In the genomic region with DNA sequence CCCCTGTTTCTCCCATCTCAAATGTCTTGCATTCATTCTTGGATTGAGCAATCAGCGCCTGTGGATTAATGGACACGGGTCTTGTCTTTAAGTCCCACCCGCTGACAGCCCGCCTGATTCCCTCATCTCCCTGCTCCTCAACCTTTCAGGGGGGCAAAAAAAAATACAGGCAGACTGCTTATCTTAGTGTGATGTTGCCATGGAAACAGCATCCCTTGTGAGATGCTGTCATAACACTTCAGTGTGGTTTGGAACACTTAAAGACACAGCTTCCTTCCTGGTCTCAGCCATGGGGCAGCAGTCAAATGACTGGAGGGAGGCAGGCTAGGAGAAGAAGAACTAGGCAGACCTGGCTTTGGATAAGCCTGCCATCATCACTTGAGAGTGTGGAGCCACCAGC, we compare ENCODE assay signal across 11 mouse cellular contexts. TPM values are rescaled to one million over a fixed set of nuclear protein-coding genes. Genes with fewer than 3 reads are reported as not detected.
DNase-seq lines count a peak whose midpoint lies in the region; ATAC-seq lines count a peak whose summit lies in the region.
"Had no signal": no experiment of that assay in that cellular context is flagged by ENCODE, and none has a peak within 500 bp of the region (broad histone marks: within the 10 kb centered on the region; RNA-seq: fewer than 3 reads in every experiment).

No protein-coding gene starts in this region.

- no peak overlapping the region for H3K9ac ChIP-seq in heart, embryonic 11.5 days (ENCODE audit: low read depth, low read length)
- peak overlapping the region; percentile 34; the same call in 1 of the 2 replicates for H3K9ac ChIP-seq in midbrain, embryonic 14.5 days (replicated peaks; ENCODE audit: low read length)
- H3K9ac ChIP-seq: heart, embryonic 15.5 days; liver, embryonic 14.5 days had no signal

- no peak for DNase-seq in heart, adult 8-10 months (ENCODE audit: low spot score)
- DNase-seq in brain, embryonic 18.5 days (ENCODE audit: low read depth, low spot score), result peak; percentile 80
- peak; percentile 89 for DNase-seq in midbrain, embryonic 14.5 days
- DNase-seq in adipocyte (ENCODE audit: low spot score), result no peak
- no peak for DNase-seq in ovary, postnatal 36 days (ENCODE audit: low spot score)
- DNase-seq in kidney, postnatal 36 days, result no peak

- H3K27ac ChIP-seq in heart, embryonic 11.5 days (ENCODE audit: low read depth, low read length), result peak overlapping the region; percentile 36; the same call in 1 of the 2 replicates
- H3K27ac ChIP-seq in midbrain, embryonic 14.5 days (replicated peaks; ENCODE audit: low read depth, low read length), result peak overlapping the region; percentile 93
- H3K27ac ChIP-seq: heart, embryonic 15.5 days; liver, embryonic 14.5 days had no signal

- H3K9me3 ChIP-seq in heart, embryonic 11.5 days (replicated peaks; ENCODE audit: control insufficient read depth, low read length), result no peaks in the 10 kb centered on the region
- H3K9me3 ChIP-seq in midbrain, embryonic 14.5 days (ENCODE audit: control insufficient read depth, low read length), result no peaks in the 10 kb centered on the region
- H3K9me3 ChIP-seq: heart, embryonic 15.5 days had no signal

- H3K36me3 ChIP-seq in heart, embryonic 11.5 days (ENCODE audit: control insufficient read depth, insufficient read depth, low read length), result no peaks in the 10 kb centered on the region
- no peaks in the 10 kb centered on the region for H3K36me3 ChIP-seq in midbrain, embryonic 14.5 days (ENCODE audit: control insufficient read depth, insufficient read depth, low read length)
- H3K36me3 ChIP-seq: heart, embryonic 15.5 days had no signal

- peaks cover 84% of the 10 kb centered on the region for H3K4me1 ChIP-seq in heart, embryonic 11.5 days (ENCODE audit: control insufficient read depth, insufficient read depth, low read length)
- peaks cover 82% of the 10 kb centered on the region for H3K4me1 ChIP-seq in midbrain, embryonic 14.5 days (ENCODE audit: control insufficient read depth, insufficient read depth, low read length)

- no peak overlapping the region for H3K4me3 ChIP-seq in heart, embryonic 11.5 days (ENCODE audit: low read depth, low read length)
- H3K4me3 ChIP-seq in midbrain, embryonic 14.5 days (replicated peaks; ENCODE audit: low read depth, low read length), result no peak overlapping the region
- H3K4me3 ChIP-seq: heart, embryonic 15.5 days had no signal

- no peaks in the 10 kb centered on the region for H3K27me3 ChIP-seq in heart, embryonic 11.5 days (ENCODE audit: control insufficient read depth, insufficient read depth, low read length)
- no peaks in the 10 kb centered on the region for H3K27me3 ChIP-seq in midbrain, embryonic 14.5 days (ENCODE audit: control insufficient read depth, insufficient read depth, low read length)
- H3K27me3 ChIP-seq: heart, embryonic 15.5 days had no signal

- WGBS in heart, embryonic 11.5 days (ENCODE audit: insufficient replicate concordance), result 44% methylated on average over 4 of the region's 4 CpGs
- 6% methylated on average over 4 of the region's 4 CpGs for WGBS in midbrain, embryonic 14.5 days

- ATAC-seq in heart, embryonic 11.5 days (replicated peaks; ENCODE audit: insufficient number of reproducible peaks, low FRiP score, low TSS enrichment), result no peak
- ATAC-seq in hematopoietic stem cell, adult 5-6 weeks (replicated peaks in 1 of 2; ENCODE audit: insufficient read depth in 1 of 2, low FRiP score in 2 of 2, low TSS enrichment in 1 of 2, low read depth in 1 of 2, poor library complexity in 2 of 2, severe bottlenecking in 2 of 2), result peak; percentile 67 to 70
- ATAC-seq in midbrain, embryonic 14.5 days (ENCODE audit: low FRiP score, low TSS enrichment), result peak; percentile 40
- ATAC-seq: CD4-positive, CD25-positive, alpha-beta regulatory T cell, adult 4 months had no signal

- H3K4me2 ChIP-seq in heart, embryonic 11.5 days, result no peak overlapping the region
- H3K4me2 ChIP-seq in midbrain, embryonic 14.5 days (ENCODE audit: low read length), result peak overlapping the region; percentile 36
- H3K4me2 ChIP-seq: heart, embryonic 15.5 days had no signal

RNA-seq across cellular contexts. Expression of a gene that starts 47.0 kb away (rescaled TPM):
- 75.5 and 84.5 TPM in 2 replicates for polyA plus RNA-seq in heart, embryonic 11.5 days (2014; fragmentation: Nextera tagmentation; extraction: Ambion mirVana)
- total RNA-seq in heart, adult 8-10 months (2022), result 1 to 10 TPM; 7.3 to 9.9 (median 9.0) TPM
- total RNA-seq in hematopoietic stem cell, adult 5-6 weeks (2017), result not detected in 2 replicates
- polyA plus RNA-seq in midbrain, embryonic 14.5 days (2014; fragmentation: Nextera tagmentation; extraction: Ambion mirVana), result 21.2 and 27.8 TPM in 2 replicates

Comparison
In these comparisons a context has a peak if more than half of its experiments do, and no peak if none do; other contexts are left out.
1. DNase-seq: peak in brain, embryonic 18.5 days (single experiment) and midbrain, embryonic 14.5 days (single experiment); none in heart, adult 8-10 months (single experiment), adipocyte (single experiment), ovary, postnatal 36 days (single experiment) and kidney, postnatal 36 days (0 of 2).